ENCODE assay signal across 11 mouse cellular contexts in genomic region chr10:43718768-43719167, GRCm38 (mm10).
DNase-seq lines count a peak whose midpoint lies in the region; ATAC-seq lines count a peak whose summit lies in the region.
"Had no signal": no experiment of that assay in that cellular context is flagged by ENCODE, and none has a peak within 500 bp of the region (broad histone marks: within the 10 kb centered on the region; RNA-seq: fewer than 3 reads in every experiment).

No protein-coding gene starts in this region.

- H3K4me3 ChIP-seq in kidney, embryonic 14.5 days (ENCODE audit: low read length), result no peak overlapping the region
- H3K4me3 ChIP-seq in intestine, embryonic 16.5 days (ENCODE audit: low read length), result no peak overlapping the region
- H3K4me3 ChIP-seq in stomach, embryonic 14.5 days (ENCODE audit: low read depth, low read length), result no peak overlapping the region
- H3K4me3 ChIP-seq: heart, embryonic 15.5 days had no signal

- H3K4me2 ChIP-seq in kidney, embryonic 14.5 days (replicated peaks; ENCODE audit: low read depth, low read length), result no peak overlapping the region
- no peak overlapping the region for H3K4me2 ChIP-seq in intestine, embryonic 16.5 days (ENCODE audit: low read depth, low read length)
- no peak overlapping the region for H3K4me2 ChIP-seq in stomach, embryonic 14.5 days (replicated peaks; ENCODE audit: low read depth, low read length)
- H3K4me2 ChIP-seq: heart, embryonic 15.5 days had no signal

- no peaks in the 10 kb centered on the region for H3K36me3 ChIP-seq in kidney, embryonic 14.5 days (ENCODE audit: control insufficient read depth, insufficient read depth, low read length)
- H3K36me3 ChIP-seq in intestine, embryonic 16.5 days (ENCODE audit: control insufficient read depth, insufficient read depth, low read length), result no peaks in the 10 kb centered on the region
- no peaks in the 10 kb centered on the region for H3K36me3 ChIP-seq in stomach, embryonic 14.5 days (ENCODE audit: control insufficient read depth, insufficient read depth, low read length)
- H3K36me3 ChIP-seq: heart, embryonic 15.5 days had no signal

- WGBS in kidney, embryonic 14.5 days, result 50% methylated on average over 13 of the region's 13 CpGs
- WGBS in intestine, embryonic 16.5 days, result 39% methylated on average over 13 of the region's 13 CpGs
- 41% methylated on average over 13 of the region's 13 CpGs for WGBS in stomach, embryonic 14.5 days

- ATAC-seq in kidney, embryonic 14.5 days (ENCODE audit: low FRiP score, low TSS enrichment), result peak; percentile 21; the same call in 1 of the 2 replicates
- ATAC-seq in intestine, embryonic 16.5 days, result no peak
- no peak for ATAC-seq in stomach, embryonic 14.5 days (ENCODE audit: insufficient number of reproducible peaks, insufficient read depth, low FRiP score, low read depth)

- H3K27ac ChIP-seq in kidney, embryonic 14.5 days (ENCODE audit: low read depth, low read length), result no peak overlapping the region
- no peak overlapping the region for H3K27ac ChIP-seq in intestine, embryonic 16.5 days (ENCODE audit: low read length)
- peak overlapping the region; percentile 2; the same call in 1 of the 2 replicates for H3K27ac ChIP-seq in stomach, embryonic 14.5 days (ENCODE audit: low read length)
- H3K27ac ChIP-seq: heart, embryonic 15.5 days; liver, embryonic 14.5 days had no signal

- H3K9ac ChIP-seq in kidney, embryonic 14.5 days (ENCODE audit: low read depth, low read length), result no peak overlapping the region
- H3K9ac ChIP-seq in intestine, embryonic 16.5 days (ENCODE audit: low read depth, low read length), result peak overlapping the region; percentile 20; the same call in 1 of the 2 replicates
- H3K9ac ChIP-seq in stomach, embryonic 14.5 days (replicated peaks; ENCODE audit: low read depth, low read length), result no peak overlapping the region
- H3K9ac ChIP-seq: heart, embryonic 15.5 days; liver, embryonic 14.5 days had no signal

- DNase-seq in kidney, adult 11 months, result no peak
- peak; percentile 67 for DNase-seq in embryo, embryonic 11 days
- no peak for DNase-seq in adrenal gland, postnatal 25 days
- no peak for DNase-seq in gastrocnemius, postnatal 25 days
- DNase-seq: adrenal gland, adult 8-10 months; cerebellum, adult 9-11 months had no signal

- H3K9me3 ChIP-seq in kidney, embryonic 14.5 days (ENCODE audit: control insufficient read depth, low read length), result no peaks in the 10 kb centered on the region
- no peaks in the 10 kb centered on the region for H3K9me3 ChIP-seq in intestine, embryonic 16.5 days (ENCODE audit: control insufficient read depth, low read length)
- no peaks in the 10 kb centered on the region for H3K9me3 ChIP-seq in stomach, embryonic 14.5 days (ENCODE audit: control insufficient read depth, low read depth, low read length)
- H3K9me3 ChIP-seq: heart, embryonic 15.5 days had no signal

- no peaks in the 10 kb centered on the region for H3K27me3 ChIP-seq in kidney, embryonic 14.5 days (ENCODE audit: control insufficient read depth, insufficient read depth, low read length)
- no peaks in the 10 kb centered on the region for H3K27me3 ChIP-seq in intestine, embryonic 16.5 days (replicated peaks; ENCODE audit: control insufficient read depth, insufficient read depth, low read length)
- H3K27me3 ChIP-seq in stomach, embryonic 14.5 days (ENCODE audit: control insufficient read depth, insufficient read depth, low read length), result no peaks in the 10 kb centered on the region
- H3K27me3 ChIP-seq: heart, embryonic 15.5 days had no signal

- H3K4me1 ChIP-seq in kidney, embryonic 14.5 days (ENCODE audit: control insufficient read depth, insufficient read depth, low read length), result peaks cover 26% of the 10 kb centered on the region
- H3K4me1 ChIP-seq in intestine, embryonic 16.5 days (ENCODE audit: control insufficient read depth, insufficient read depth, low read length), result peaks cover 21% of the 10 kb centered on the region
- peaks cover 29% of the 10 kb centered on the region for H3K4me1 ChIP-seq in stomach, embryonic 14.5 days (ENCODE audit: control insufficient read depth, insufficient read depth, low read length)
